Comparison of ENCODE assay signal across 9 mouse cellular contexts in the genomic region with DNA sequence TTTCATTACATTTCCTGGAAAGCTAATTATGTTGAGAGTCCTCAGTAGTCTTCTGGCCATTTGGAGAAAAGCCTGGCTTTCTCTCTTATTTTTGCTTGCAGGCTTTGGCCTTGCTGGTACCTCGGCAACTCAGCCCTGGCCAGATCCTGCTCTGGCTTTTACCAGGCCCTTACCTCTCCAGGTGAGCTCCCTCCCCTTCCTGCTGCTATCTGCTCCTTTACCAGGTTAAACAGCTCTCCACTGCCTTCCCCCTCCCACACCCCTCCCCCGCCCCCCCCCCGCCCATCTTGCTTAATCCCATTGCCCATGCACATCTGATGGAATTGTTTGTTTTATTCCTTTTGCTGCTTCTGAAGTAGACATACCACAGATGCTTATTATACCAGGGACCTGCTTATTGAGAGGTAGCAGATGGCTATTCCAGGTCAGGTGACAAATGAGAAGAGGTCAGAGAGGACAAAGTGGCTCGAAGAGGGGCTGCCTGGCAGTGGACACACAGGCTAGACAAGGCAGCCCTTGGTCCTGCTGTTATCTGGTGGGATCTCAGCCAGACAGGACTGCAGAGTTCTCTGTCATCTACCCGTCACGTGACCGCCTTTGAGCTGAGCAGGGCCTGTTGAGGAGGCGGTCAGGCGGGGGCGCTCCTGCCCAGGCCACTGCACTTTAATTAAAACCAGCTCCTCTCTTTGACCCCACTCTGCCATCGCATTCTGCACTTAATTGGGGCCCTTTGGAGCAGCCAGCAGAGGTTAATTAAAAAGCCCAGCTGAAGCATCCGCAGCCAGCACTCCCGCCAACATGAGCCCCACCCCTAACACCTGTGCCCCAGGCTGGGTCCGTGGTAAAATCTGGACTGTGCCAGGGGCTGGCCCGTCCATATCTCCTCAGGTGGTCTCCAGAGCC. TPM values are rescaled to one million over a fixed set of nuclear protein-coding genes. Genes with fewer than 3 reads are reported as not detected.
DNase-seq lines count a peak whose midpoint lies in the region; ATAC-seq lines count a peak whose summit lies in the region.
"Had no signal": no experiment of that assay in that cellular context is flagged by ENCODE, and none has a peak within 500 bp of the region (broad histone marks: within the 10 kb centered on the region; RNA-seq: fewer than 3 reads in every experiment).

No protein-coding gene starts in this region.

- H3K9me3 ChIP-seq in embryonic facial prominence, embryonic 10.5 days, result no peaks in the 10 kb centered on the region
- H3K9me3 ChIP-seq in heart, embryonic 13.5 days, result no peaks in the 10 kb centered on the region
- no peaks in the 10 kb centered on the region for H3K9me3 ChIP-seq in kidney, embryonic 14.5 days (ENCODE audit: control insufficient read depth, low read length)
- H3K9me3 ChIP-seq in liver, embryonic 12.5 days (replicated peaks), result no peaks in the 10 kb centered on the region
- H3K9me3 ChIP-seq: megakaryocyte, embryonic 14.5 days had no signal

- peak overlapping the region; percentile 9; the same call in 1 of the 2 replicates for H3K4me2 ChIP-seq in heart, embryonic 13.5 days
- H3K4me2 ChIP-seq in kidney, embryonic 14.5 days (replicated peaks; ENCODE audit: low read depth, low read length), result no peak overlapping the region
- no peak overlapping the region for H3K4me2 ChIP-seq in liver, embryonic 12.5 days

- H3K27ac ChIP-seq in embryonic facial prominence, embryonic 10.5 days (replicated peaks), result no peak overlapping the region
- H3K27ac ChIP-seq in heart, embryonic 13.5 days (replicated peaks), result no peak overlapping the region
- no peak overlapping the region for H3K27ac ChIP-seq in kidney, embryonic 14.5 days (ENCODE audit: low read depth, low read length)
- no peak overlapping the region for H3K27ac ChIP-seq in liver, embryonic 12.5 days

- H3K36me3 ChIP-seq in embryonic facial prominence, embryonic 10.5 days (replicated peaks), result no peaks in the 10 kb centered on the region
- H3K36me3 ChIP-seq in heart, embryonic 13.5 days, result no peaks in the 10 kb centered on the region
- H3K36me3 ChIP-seq in kidney, embryonic 14.5 days (ENCODE audit: control insufficient read depth, insufficient read depth, low read length), result no peaks in the 10 kb centered on the region
- no peaks in the 10 kb centered on the region for H3K36me3 ChIP-seq in liver, embryonic 12.5 days

- H3K9ac ChIP-seq in heart, embryonic 13.5 days, result no peak overlapping the region
- H3K9ac ChIP-seq in kidney, embryonic 14.5 days (ENCODE audit: low read depth, low read length), result no peak overlapping the region
- no peak overlapping the region for H3K9ac ChIP-seq in liver, embryonic 12.5 days

- peaks cover 60% of the 10 kb centered on the region for H3K27me3 ChIP-seq in embryonic facial prominence, embryonic 10.5 days (replicated peaks; ENCODE audit: low read depth, poor library complexity, severe bottlenecking)
- H3K27me3 ChIP-seq in heart, embryonic 13.5 days (replicated peaks), result peaks cover 66% of the 10 kb centered on the region
- H3K27me3 ChIP-seq in kidney, embryonic 14.5 days (ENCODE audit: control insufficient read depth, insufficient read depth, low read length), result peaks cover 16% of the 10 kb centered on the region; the same call in 1 of the 2 replicates
- peaks cover 88% of the 10 kb centered on the region for H3K27me3 ChIP-seq in liver, embryonic 12.5 days (replicated peaks)

- ATAC-seq in heart, embryonic 13.5 days (ENCODE audit: extremely low read depth, insufficient number of reproducible peaks, low FRiP score, low TSS enrichment), result peak; percentile 71; the same call in 1 of the 2 replicates
- peak; percentile 75 for ATAC-seq in kidney, embryonic 14.5 days (ENCODE audit: low FRiP score, low TSS enrichment)
- ATAC-seq in liver, embryonic 12.5 days, result peak; percentile 78

- WGBS in embryonic facial prominence, embryonic 10.5 days, result 4% methylated on average over 15 of the region's 15 CpGs
- WGBS in heart, embryonic 13.5 days, result 8% methylated on average over 14 of the region's 15 CpGs
- 2% methylated on average over 15 of the region's 15 CpGs for WGBS in kidney, embryonic 14.5 days
- WGBS in liver, embryonic 12.5 days (ENCODE audit: insufficient replicate concordance), result 7% methylated on average over 15 of the region's 15 CpGs

- peaks cover 20% of the 10 kb centered on the region for H3K4me1 ChIP-seq in embryonic facial prominence, embryonic 10.5 days
- H3K4me1 ChIP-seq in heart, embryonic 13.5 days, result peaks cover 11% of the 10 kb centered on the region
- H3K4me1 ChIP-seq in kidney, embryonic 14.5 days (ENCODE audit: control insufficient read depth, insufficient read depth, low read length), result no peaks in the 10 kb centered on the region
- H3K4me1 ChIP-seq in liver, embryonic 12.5 days, result peaks cover 7% of the 10 kb centered on the region; the same call in 1 of the 2 replicates

- peak; percentile 61 to 63 for DNase-seq in urinary bladder, adult 18-20 months (ENCODE audit: low spot score in 2 of 2)
- DNase-seq in urinary bladder, postnatal 10 days (ENCODE audit: low spot score), result no peak
- peak; percentile 85 for DNase-seq in embryonic facial prominence, embryonic 10.5 days (ENCODE audit: low spot score)
- DNase-seq in naive thymus-derived CD4-positive, alpha-beta T cell, adult 2 months (ENCODE audit: low read depth), result peak; percentile 39
- DNase-seq in thymus, postnatal 14 days, result peak; percentile 25

- peak overlapping the region; percentile 26; the same call in 1 of the 2 replicates for H3K4me3 ChIP-seq in embryonic facial prominence, embryonic 10.5 days
- no peak overlapping the region for H3K4me3 ChIP-seq in heart, embryonic 13.5 days
- H3K4me3 ChIP-seq in kidney, embryonic 14.5 days (ENCODE audit: low read length), result no peak overlapping the region
- no peak overlapping the region for H3K4me3 ChIP-seq in liver, embryonic 12.5 days
- H3K4me3 ChIP-seq: megakaryocyte, embryonic 14.5 days had no signal

RNA-seq across cellular contexts. Expression of a gene that starts 10.7 kb away (rescaled TPM):
- 645 and 651 TPM in 2 replicates for polyA plus RNA-seq in embryonic facial prominence, embryonic 10.5 days (2016; fragmentation: Nextera tagmentation; extraction: Ambion mirVana)
- 582 and 610 TPM in 2 replicates for polyA plus RNA-seq in heart, embryonic 13.5 days (2015; fragmentation: Nextera tagmentation; extraction: Ambion mirVana)
- 544 and 644 TPM in 2 replicates for polyA plus RNA-seq in kidney, embryonic 14.5 days (2014; fragmentation: Nextera tagmentation; extraction: Ambion mirVana)
- polyA plus RNA-seq in liver, embryonic 12.5 days (2016; fragmentation: Nextera tagmentation; extraction: Ambion mirVana), result 341 TPM in 2 replicates

RNA-seq across cellular contexts. Expression of a gene that starts 30.7 kb away (rescaled TPM):
- polyA plus RNA-seq in embryonic facial prominence, embryonic 10.5 days (2016; fragmentation: Nextera tagmentation; extraction: Ambion mirVana), result 43.9 and 46.0 TPM in 2 replicates
- 22.6 and 23.1 TPM in 2 replicates for polyA plus RNA-seq in heart, embryonic 13.5 days (2015; fragmentation: Nextera tagmentation; extraction: Ambion mirVana)
- polyA plus RNA-seq in kidney, embryonic 14.5 days (2014; fragmentation: Nextera tagmentation; extraction: Ambion mirVana), result 36.9 and 41.8 TPM in 2 replicates
- 25.1 and 26.6 TPM in 2 replicates for polyA plus RNA-seq in liver, embryonic 12.5 days (2016; fragmentation: Nextera tagmentation; extraction: Ambion mirVana)

RNA-seq across cellular contexts. Expression of a gene that starts 36.5 kb away (rescaled TPM):
- polyA plus RNA-seq in embryonic facial prominence, embryonic 10.5 days (2016; fragmentation: Nextera tagmentation; extraction: Ambion mirVana), result 119 and 128 TPM in 2 replicates
- 105 and 117 TPM in 2 replicates for polyA plus RNA-seq in heart, embryonic 13.5 days (2015; fragmentation: Nextera tagmentation; extraction: Ambion mirVana)
- polyA plus RNA-seq in kidney, embryonic 14.5 days (2014; fragmentation: Nextera tagmentation; extraction: Ambion mirVana), result 113 and 128 TPM in 2 replicates
- polyA plus RNA-seq in liver, embryonic 12.5 days (2016; fragmentation: Nextera tagmentation; extraction: Ambion mirVana), result 78.3 and 82.8 TPM in 2 replicates

RNA-seq across cellular contexts. Expression of a gene that starts 46.8 kb away (rescaled TPM):
- 133 and 146 TPM in 2 replicates for polyA plus RNA-seq in embryonic facial prominence, embryonic 10.5 days (2016; fragmentation: Nextera tagmentation; extraction: Ambion mirVana)
- polyA plus RNA-seq in heart, embryonic 13.5 days (2015; fragmentation: Nextera tagmentation; extraction: Ambion mirVana), result 114 and 123 TPM in 2 replicates
- polyA plus RNA-seq in kidney, embryonic 14.5 days (2014; fragmentation: Nextera tagmentation; extraction: Ambion mirVana), result 132 and 149 TPM in 2 replicates
- polyA plus RNA-seq in liver, embryonic 12.5 days (2016; fragmentation: Nextera tagmentation; extraction: Ambion mirVana), result 73.7 and 81.3 TPM in 2 replicates

RNA-seq across cellular contexts. Expression of a gene that starts 51.8 kb away (rescaled TPM):
- polyA plus RNA-seq in embryonic facial prominence, embryonic 10.5 days (2016; fragmentation: Nextera tagmentation; extraction: Ambion mirVana), result 0.77 and 1.7 TPM in 2 replicates
- not detected in 2 replicates for polyA plus RNA-seq in heart, embryonic 13.5 days (2015; fragmentation: Nextera tagmentation; extraction: Ambion mirVana)
- not detected in 2 replicates for polyA plus RNA-seq in kidney, embryonic 14.5 days (2014; fragmentation: Nextera tagmentation; extraction: Ambion mirVana)
- 0.06 TPM in 1 of 2 replicates, not detected in the other for polyA plus RNA-seq in liver, embryonic 12.5 days (2016; fragmentation: Nextera tagmentation; extraction: Ambion mirVana)
